Mouse (Mus musculus) neural tube, embryonic 14.5 days (tissue): Measurements from ENCODE around the gene Spg20. TPM values are rescaled to one million over a fixed set of nuclear protein-coding genes. Genes with fewer than 3 reads are reported as not detected.
A peak's percentile ranks its signal among the peaks of the same experiment; 100 is the strongest.

Experiments
- ATAC-seq: fragments of 200-750 bp; cut with Nextera tagmentation; 2 replicates; pipeline ENCODE4 v1.8.0; 2017; ENCODE audit warnings: low read depth, mild to moderate bottlenecking, moderate TSS enrichment, moderate library complexity
- H3K27ac ChIP-seq: fragments of 300-500 bp; sonication (generic); 2 replicates; pipeline ENCODE4 v1.5.1; 2014; ENCODE audit warnings: low read depth, mild to moderate bottlenecking, control low read depth, low read length, moderate library complexity, mixed read lengths
- H3K27me3 ChIP-seq: fragments of 300-500 bp; sonication (generic); 2 replicates; pipeline ENCODE4 v1.6.1; 2014; ENCODE audit warnings: low read length; ENCODE audit not compliant: control insufficient read depth, insufficient read depth
- H3K36me3 ChIP-seq: fragments of 300-500 bp; sonication (generic); 2 replicates; pipeline ENCODE4 v1.6.1; 2014; ENCODE audit warnings: low read length, mixed read lengths; ENCODE audit not compliant: control insufficient read depth, insufficient read depth
- H3K4me1 ChIP-seq: fragments of 300-500 bp; sonication (generic); 2 replicates; pipeline ENCODE4 v1.6.1; 2014; ENCODE audit warnings: low read length; ENCODE audit not compliant: control insufficient read depth, insufficient read depth
- H3K4me2 ChIP-seq: fragments of 300-500 bp; sonication (generic); 2 replicates; pipeline ENCODE4 v1.6.1; 2014; ENCODE audit warnings: mild to moderate bottlenecking, low read depth, low read length, control low read depth
- H3K4me3 ChIP-seq: fragments of 300-500 bp; sonication (generic); 2 replicates; pipeline ENCODE4 v1.5.1; 2014; ENCODE audit warnings: low read depth, low read length, control low read depth, mixed read lengths
- H3K9ac ChIP-seq: fragments of 300-500 bp; sonication (generic); replicated peaks from 2 replicates; pipeline ENCODE4 v1.6.1; 2014; ENCODE audit warnings: low read depth, mild to moderate bottlenecking, control low read depth, low read length, mixed read lengths
- H3K9me3 ChIP-seq: fragments of 300-500 bp; sonication (generic); 2 replicates; pipeline ENCODE4 v1.6.1; 2016; ENCODE audit warnings: low read length; ENCODE audit not compliant: control insufficient read depth
- WGBS: fragments of 180-500 bp; shearing (Covaris S2); extraction: QIAGEN DNeasy Blood & Tissue Kit; methylation state at CpG from one replicate; pipeline ENCODE4 v1.1.7; 2014; 5-methylcytosine and 5-hydroxymethylcytosine counted together
- polyA plus RNA-seq: library from polyadenylated mRNA; unstranded; fragments of >200 nt; fragmentation: Nextera tagmentation; extraction: Ambion mirVana; gene quantifications from 2 replicates; pipeline ENCODE4 v1.2.1, GENCODE M21; 2014

The Spg20 gene
- polyA plus RNA-seq = 15.8 and 19.6 TPM in 2 replicates

GRCm38 (mm10) chr3:55111935-55112709 lies at the start of gene Spg20:
Gene Spg20 (plus strand): TSS chr3:55112108.
- ATAC-seq = peak; percentile 97
- H3K9me3 ChIP-seq = no peaks in the 10 kb centered on the region
- WGBS = under 1% methylated on average over 58 of the region's 58 CpGs

GRCm38 (mm10) chr3:55062653-55063052 lies 49.3 kb upstream of the Spg20 start:
- H3K36me3 ChIP-seq = no peaks in the 10 kb centered on the region
- no peak for ATAC-seq

More at GRCm38 (mm10) chr3:55111935-55112709, at the start of gene Spg20:
- peak within 1 kb of the TSS; percentile 85 for H3K27ac ChIP-seq
- peak within 1 kb of the TSS; percentile 79 for H3K9ac ChIP-seq
- H3K27me3 ChIP-seq = no peaks in the 10 kb centered on the region
- peak within 1 kb of the TSS; percentile 82 for H3K4me3 ChIP-seq
- H3K4me1 ChIP-seq = peaks cover 12% of the 10 kb centered on the region; the same call in 1 of the 2 replicates
- H3K36me3 ChIP-seq = peaks cover 4% of the 10 kb centered on the region; the same call in 1 of the 2 replicates
- H3K4me2 ChIP-seq = peak within 1 kb of the TSS; percentile 55

GRCm38 (mm10) chr3:55064396-55064795 lies 47.5 kb upstream of the Spg20 start:
- Histone ChIP-seq H3K27ac (no peak overlapping the region), H3K9me3 (no peaks in the 10 kb centered on the region), H3K36me3 (no peaks in the 10 kb centered on the region), H3K4me1 (peaks cover 3% of the 10 kb centered on the region; the same call in 1 of the 2 replicates), H3K9ac (no peak overlapping the region), H3K4me3 (no peak overlapping the region), H3K27me3 (no peaks in the 10 kb centered on the region), H3K4me2 (no peak overlapping the region)
- WGBS = 7% methylated on average over 2 of the region's 2 CpGs
- ATAC-seq = peak; percentile 25; the same call in 1 of the 2 replicates

More at GRCm38 (mm10) chr3:55062653-55063052, 49.3 kb upstream of the Spg20 start:
- 57% methylated on average over 9 of the region's 9 CpGs for WGBS
- Histone ChIP-seq H3K27ac (no peak overlapping the region), H3K9me3 (no peaks in the 10 kb centered on the region), H3K9ac (no peak overlapping the region), H3K4me2 (no peak overlapping the region), H3K4me1 (no peaks in the 10 kb centered on the region), H3K27me3 (no peaks in the 10 kb centered on the region), H3K4me3 (no peak overlapping the region)

GRCm38 (mm10) chr3:55065738-55066665 lies 45.9 kb upstream of the Spg20 start:
- no peak overlapping the region for H3K27ac ChIP-seq

GRCm38 (mm10) chr3:55066666-55067023 lies 45.3 kb upstream of the Spg20 start:
- no peak overlapping the region for H3K4me3 ChIP-seq
- no peaks in the 10 kb centered on the region for H3K27me3 ChIP-seq
- H3K27ac ChIP-seq = no peak overlapping the region
- no peak overlapping the region for H3K4me2 ChIP-seq
- H3K36me3 ChIP-seq = no peaks in the 10 kb centered on the region
- WGBS = 37% methylated on average over 12 of the region's 12 CpGs
- no peaks in the 10 kb centered on the region for H3K9me3 ChIP-seq
- H3K4me1 ChIP-seq = peaks cover 3% of the 10 kb centered on the region; the same call in 1 of the 2 replicates
- no peak overlapping the region for H3K9ac ChIP-seq
- ATAC-seq = peak; percentile 60; the same call in 1 of the 2 replicates

More at GRCm38 (mm10) chr3:55065738-55066665, 45.9 kb upstream of the Spg20 start:
- Histone ChIP-seq H3K4me1 (peaks cover 3% of the 10 kb centered on the region; the same call in 1 of the 2 replicates), H3K9me3 (no peaks in the 10 kb centered on the region), H3K4me3 (no peak overlapping the region), H3K9ac (no peak overlapping the region), H3K4me2 (no peak overlapping the region), H3K36me3 (no peaks in the 10 kb centered on the region), H3K27me3 (no peaks in the 10 kb centered on the region)
- ATAC-seq = peak; percentile 68
- WGBS = 44% methylated on average over 14 of the region's 14 CpGs

- Histone ChIP-seq H3K4me2 (no peak overlapping the region), H3K9me3 (no peaks in the 10 kb centered on the region), H3K4me1 (peaks cover 3% of the 10 kb centered on the region; the same call in 1 of the 2 replicates), H3K4me3 (no peak overlapping the region), H3K27ac (no peak overlapping the region), H3K36me3 (no peaks in the 10 kb centered on the region), H3K27me3 (no peaks in the 10 kb centered on the region), H3K9ac (no peak overlapping the region)
- no peak for ATAC-seq
- 42% methylated on average over 7 of the region's 7 CpGs for WGBS
Observed at GRCm38 (mm10) chr3:55067791-55068434, 44.0 kb upstream of the Spg20 start.

- WGBS = 72% methylated on average over 6 of the region's 6 CpGs
- ATAC-seq = no peak
- H3K27me3 ChIP-seq = no peaks in the 10 kb centered on the region
- H3K9me3 ChIP-seq = no peaks in the 10 kb centered on the region
- no peak overlapping the region for H3K4me2 ChIP-seq
- no peaks in the 10 kb centered on the region for H3K4me1 ChIP-seq
- H3K27ac ChIP-seq = no peak overlapping the region
- no peak overlapping the region for H3K9ac ChIP-seq
- no peaks in the 10 kb centered on the region for H3K36me3 ChIP-seq
- H3K4me3 ChIP-seq = no peak overlapping the region
Observed at GRCm38 (mm10) chr3:55074576-55075293, 37.2 kb upstream of the Spg20 start.

- no peaks in the 10 kb centered on the region for H3K36me3 ChIP-seq
- no peaks in the 10 kb centered on the region for H3K4me1 ChIP-seq
- 42% methylated on average over 3 of the region's 3 CpGs for WGBS
- no peak overlapping the region for H3K4me3 ChIP-seq
- no peaks in the 10 kb centered on the region for H3K9me3 ChIP-seq
- H3K9ac ChIP-seq = no peak overlapping the region
- ATAC-seq = no peak
- H3K27ac ChIP-seq = no peak overlapping the region
- no peaks in the 10 kb centered on the region for H3K27me3 ChIP-seq
- no peak overlapping the region for H3K4me2 ChIP-seq
Observed at GRCm38 (mm10) chr3:55075294-55075648, 36.6 kb upstream of the Spg20 start.
